25 mouse cellular contexts compared by ENCODE assay signal in the genomic region with DNA sequence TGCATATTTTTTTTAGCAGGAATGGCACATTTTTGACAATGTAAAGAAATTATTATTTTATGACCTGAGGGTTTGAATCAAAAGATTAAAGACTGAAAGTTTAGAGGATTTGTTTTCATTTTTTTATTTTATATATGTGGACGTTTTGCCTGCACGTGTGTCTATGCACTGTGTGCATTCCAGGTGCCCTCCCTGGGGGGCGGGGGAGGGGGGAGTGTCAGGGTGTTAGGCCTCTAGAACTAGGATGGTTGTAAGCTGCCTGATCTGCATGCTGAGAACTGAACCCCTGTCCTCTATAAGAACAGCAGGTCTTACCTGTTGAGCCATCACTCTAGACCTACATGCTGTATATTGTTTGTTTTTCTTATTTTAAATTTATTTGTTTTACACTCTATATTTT. TPM values are rescaled to one million over a fixed set of nuclear protein-coding genes. Genes with fewer than 3 reads are reported as not detected.
A peak's percentile ranks its signal among the peaks of the same experiment; 100 is the strongest.
DNase-seq lines count a peak whose midpoint lies in the region; ATAC-seq and TF ChIP-seq lines count a peak whose summit lies in the region.
"Had no signal": no experiment of that assay in that cellular context is flagged by ENCODE, and none has a peak within 500 bp of the region (broad histone marks: within the 10 kb centered on the region; RNA-seq: fewer than 3 reads in every experiment).

No protein-coding gene starts in this region.

- dilution Hi-C loops in CH12.LX (cut with MboI; ENCODE audit: extremely low pct_ligation_motif_present, extremely low pct_unique_long_range_greater_than_20kb, low sequenced_read_pairs): no loop called here

- no peak for ATAC-seq in heart, embryonic 12.5 days (ENCODE audit: insufficient number of reproducible peaks, low FRiP score)
- ATAC-seq in heart, embryonic 11.5 days (replicated peaks; ENCODE audit: insufficient number of reproducible peaks, low FRiP score, low TSS enrichment): no peak
- ATAC-seq: activated CD4-positive, CD25-positive, alpha-beta regulatory T cell, adult 4 months; CD4-positive, CD25-positive, alpha-beta regulatory T cell, adult 4 months; Patski had no signal

- WGBS in heart, embryonic 12.5 days: 82% methylated on average over 3 of the region's 3 CpGs
- 73% methylated on average over 3 of the region's 3 CpGs for WGBS in heart, embryonic 11.5 days (ENCODE audit: insufficient replicate concordance)
- WGBS in forebrain, embryonic 10.5 days: 87% methylated on average over 3 of the region's 3 CpGs

- H3K4me2 ChIP-seq in heart, embryonic 12.5 days: no peak overlapping the region
- no peak overlapping the region for H3K4me2 ChIP-seq in heart, embryonic 11.5 days
- no peak overlapping the region for H3K4me2 ChIP-seq in CH12.LX (ENCODE audit: insufficient read depth, low read depth, poor library complexity, severe bottlenecking)

- H3K9ac ChIP-seq in heart, embryonic 12.5 days: no peak overlapping the region
- no peak overlapping the region for H3K9ac ChIP-seq in heart, embryonic 11.5 days (ENCODE audit: low read depth, low read length)
- H3K9ac ChIP-seq in CH12.LX (ENCODE audit: insufficient read depth, low read depth) (no peak overlapping the region), ES-Bruce4 (ENCODE audit: low read depth, poor library complexity, severe bottlenecking) (0 out of 2 replicates have a peak overlapping the region, but pooled peaks have one; percentile 32)

- H3K9me3 ChIP-seq in heart, embryonic 12.5 days (replicated peaks): no peaks in the 10 kb centered on the region
- H3K9me3 ChIP-seq in heart, embryonic 11.5 days (replicated peaks; ENCODE audit: control insufficient read depth, low read length): no peaks in the 10 kb centered on the region
- H3K9me3 ChIP-seq in CH12.LX (replicated peaks; ENCODE audit: low read length) (no peaks in the 10 kb centered on the region), ES-Bruce4 (replicated peaks; ENCODE audit: control insufficient read depth, insufficient read depth, low read length, poor library complexity, severe bottlenecking) (no peaks in the 10 kb centered on the region)
- no peaks in the 10 kb centered on the region for H3K9me3 ChIP-seq in forebrain, embryonic 10.5 days
- H3K9me3 ChIP-seq: G1E had no signal

- no peak overlapping the region for H3K27ac ChIP-seq in heart, embryonic 12.5 days (ENCODE audit: poor library complexity, severe bottlenecking)
- H3K27ac ChIP-seq in heart, embryonic 11.5 days (ENCODE audit: low read depth, low read length): 0 out of 2 replicates have a peak overlapping the region, but pooled peaks have one; percentile 10
- H3K27ac ChIP-seq in CH12.LX (ENCODE audit: insufficient read depth, low read depth) (no peak overlapping the region), ES-Bruce4 (ENCODE audit: insufficient read depth, low read length) (0 out of 2 replicates have a peak overlapping the region, but pooled peaks have one; percentile 27)
- no peak overlapping the region for H3K27ac ChIP-seq in forebrain, embryonic 10.5 days

- no peak for TF ChIP-seq CTCF in CH12.LX (conservative IDR thresholded peaks at IDR 0.05 in 1 of 2, IDR thresholded peaks at IDR 0.05 in 1 of 2; ENCODE audit: low read depth in 2 of 2, low read length in 2 of 2)
- TF ChIP-seq CTCF in ES-Bruce4 (IDR thresholded peaks at IDR 0.05; ENCODE audit: low read depth, low read length): no peak

- in situ Hi-C loops in CH12.LX (cut with MboI; ENCODE audit: low pct_ligation_motif_present, low pct_unique_long_range_greater_than_20kb, low sequenced_read_pairs): no loop called here

- H3K4me1 ChIP-seq in heart, embryonic 12.5 days (replicated peaks): peaks cover 11% of the 10 kb centered on the region
- H3K4me1 ChIP-seq in heart, embryonic 11.5 days (ENCODE audit: control insufficient read depth, insufficient read depth, low read length): peaks cover 6% of the 10 kb centered on the region
- peaks cover 7 to 38% of the 10 kb centered on the region in 2 experiments; a peak in 3 of 4 replicates for H3K4me1 ChIP-seq in CH12.LX (ENCODE audit: control insufficient read depth in 1 of 2, insufficient read depth in 2 of 2)
- peaks cover 2% of the 10 kb centered on the region for H3K4me1 ChIP-seq in ES-Bruce4 (ENCODE audit: control insufficient read depth, insufficient read depth, low read length)
- peaks cover 37% of the 10 kb centered on the region for H3K4me1 ChIP-seq in forebrain, embryonic 10.5 days

- H3K36me3 ChIP-seq in heart, embryonic 12.5 days: peaks cover 7% of the 10 kb centered on the region
- H3K36me3 ChIP-seq in heart, embryonic 11.5 days (ENCODE audit: control insufficient read depth, insufficient read depth, low read length): peaks cover 5% of the 10 kb centered on the region; the same call in 1 of the 2 replicates
- H3K36me3 ChIP-seq in CH12.LX (replicated peaks in 1 of 2; ENCODE audit: control insufficient read depth in 1 of 2, insufficient read depth in 1 of 2, low read length in 1 of 2): peaks cover 9 to 12% of the 10 kb centered on the region in 2 experiments
- H3K36me3 ChIP-seq in ES-Bruce4 (ENCODE audit: control insufficient read depth, insufficient read depth, low read length, poor library complexity, severe bottlenecking): peaks cover 15% of the 10 kb centered on the region
- H3K36me3 ChIP-seq in forebrain, embryonic 10.5 days (replicated peaks): peaks cover 14% of the 10 kb centered on the region

- peaks cover 16% of the 10 kb centered on the region for H3K79me2 ChIP-seq in CH12.LX (replicated peaks; ENCODE audit: control insufficient read depth, extremely low read depth, insufficient read depth, poor library complexity, severe bottlenecking)

- TF ChIP-seq POLR2A in CH12.LX (IDR thresholded peaks at IDR 0.05; ENCODE audit: low read depth, low read length) (no peak), ES-Bruce4 (IDR thresholded peaks at IDR 0.05; ENCODE audit: insufficient read depth, low read length) (no peak)

- no peaks in the 10 kb centered on the region for H3K27me3 ChIP-seq in heart, embryonic 12.5 days (replicated peaks)
- H3K27me3 ChIP-seq in heart, embryonic 11.5 days (ENCODE audit: control insufficient read depth, insufficient read depth, low read length): no peaks in the 10 kb centered on the region
- H3K27me3 ChIP-seq in CH12.LX (replicated peaks) (no peaks in the 10 kb centered on the region), ES-Bruce4 (ENCODE audit: control insufficient read depth, insufficient read depth, low read length, poor library complexity, severe bottlenecking) (no peaks in the 10 kb centered on the region)
- no peaks in the 10 kb centered on the region for H3K27me3 ChIP-seq in forebrain, embryonic 10.5 days (ENCODE audit: poor library complexity, severe bottlenecking)
- H3K27me3 ChIP-seq: Patski had no signal

- peak; percentile 61 for DNase-seq in heart, adult 11 months
- DNase-seq in heart, adult 8-10 months (ENCODE audit: low spot score): no peak
- DNase-seq in CH12.LX (ENCODE audit: extremely low read depth): no peak
- DNase-seq in forebrain, embryonic 10.5 days (ENCODE audit: extremely low spot score, low spot score): no peak
- no peak for DNase-seq in adrenal gland, postnatal 10 days
- DNase-seq: adrenal gland, adult 2 months; adrenal gland, adult 8-10 months; adrenal gland, postnatal 14 days; adrenal gland, postnatal 25 days; adrenal gland, postnatal 36 days; B cell, adult 2 months; cerebellum, adult 11 months; cerebellum, adult 11-12 months; cerebellum, adult 18-20 months; cerebellum, adult 2 months; cerebellum, adult 8-10 months had no signal

- no peak for TF ChIP-seq RAD21 in CH12.LX (IDR thresholded peaks at IDR 0.05; ENCODE audit: low read depth, low read length)

- TF ChIP-seq EP300 in CH12.LX (IDR thresholded peaks at IDR 0.05; ENCODE audit: low read length) (no peak), ES-Bruce4 (IDR thresholded peaks at IDR 0.05; ENCODE audit: insufficient read depth, low read depth, low read length) (no peak)

- no peak overlapping the region for H3K4me3 ChIP-seq in heart, embryonic 12.5 days
- no peak overlapping the region for H3K4me3 ChIP-seq in heart, embryonic 11.5 days (ENCODE audit: low read depth, low read length)
- H3K4me3 ChIP-seq in CH12.LX (replicated peaks in 1 of 3; ENCODE audit: low read depth in 2 of 3, low read length in 2 of 3, poor library complexity in 1 of 3): no peak overlapping the region
- no peak overlapping the region for H3K4me3 ChIP-seq in ES-Bruce4 (ENCODE audit: low read depth, low read length)
- H3K4me3 ChIP-seq in forebrain, embryonic 10.5 days: no peak overlapping the region

RNA-seq across cellular contexts. Expression of gene Eef1a1, which starts 4.3 kb away (rescaled TPM):
- polyA plus RNA-seq in heart, embryonic 12.5 days (2016; fragmentation: Nextera tagmentation; extraction: Ambion mirVana): 2,772 and 2,882 TPM in 2 replicates
- polyA plus RNA-seq in heart, embryonic 11.5 days (2014; fragmentation: Nextera tagmentation; extraction: Ambion mirVana): 3,731 and 3,838 TPM in 2 replicates
- 100 to 1,000 TPM; 830 to 950 (median 884) TPM for total RNA-seq in heart, adult 8-10 months (2022)
- total RNA-seq in CH12.LX (2012; rRNA removed): 14,448 and 18,409 TPM in 2 replicates
- total RNA-seq in CH12.LX (2014; rRNA removed): 21,026 and 21,314 TPM in 2 replicates
- polyA plus RNA-seq in CH12.LX (2012; ENCODE audit: insufficient read length, low read depth): 11,979 and 12,362 TPM in 2 replicates
- 19,892 and 21,149 TPM in 2 replicates for polyA plus RNA-seq in ES-Bruce4 (2011; ENCODE audit: insufficient read depth, insufficient read length, low read depth, missing spikeins)
- polyA plus RNA-seq in forebrain, embryonic 10.5 days (2016; fragmentation: Nextera tagmentation; extraction: Ambion mirVana): 3,994 and 4,016 TPM in 2 replicates
- total RNA-seq in adrenal gland, postnatal 10 days (2021): 1,000 to 10,000 TPM; 6,172 to 6,732 TPM

RNA-seq across cellular contexts. Expression of gene Gm17324, which starts 36.1 kb away (rescaled TPM):
- 0.65 and 0.99 TPM in 2 replicates for polyA plus RNA-seq in heart, embryonic 12.5 days (2016; fragmentation: Nextera tagmentation; extraction: Ambion mirVana)
- 0.46 TPM in 1 of 2 replicates, not detected in the other for polyA plus RNA-seq in heart, embryonic 11.5 days (2014; fragmentation: Nextera tagmentation; extraction: Ambion mirVana)
- total RNA-seq in heart, adult 8-10 months (2022): not detected
- 0.46 and 0.55 TPM in 2 replicates for total RNA-seq in CH12.LX (2012; rRNA removed)
- not detected in 2 replicates for total RNA-seq in CH12.LX (2014; rRNA removed)
- not detected in 2 replicates for polyA plus RNA-seq in CH12.LX (2012; ENCODE audit: insufficient read length, low read depth)
- not detected in 2 replicates for polyA plus RNA-seq in ES-Bruce4 (2011; ENCODE audit: insufficient read depth, insufficient read length, low read depth, missing spikeins)
- 0.58 and 0.88 TPM in 2 replicates for polyA plus RNA-seq in forebrain, embryonic 10.5 days (2016; fragmentation: Nextera tagmentation; extraction: Ambion mirVana)
- under 1 TPM in 1 of 2 experiments, not detected in 1; 0.60 TPM for total RNA-seq in adrenal gland, postnatal 10 days (2021)
- total RNA-seq: adrenal gland, adult 18-20 months; adrenal gland, adult 2 months; adrenal gland, postnatal 14 days; adrenal gland, postnatal 25 days; G1E had no signal
- polyA plus RNA-seq: activated CD4-positive, CD25-positive, alpha-beta regulatory T cell, adult 4 months; C2C12; Patski had no signal

RNA-seq across cellular contexts. Expression of gene Mto1, which starts 36.7 kb away (rescaled TPM):
- 26.8 and 28.8 TPM in 2 replicates for polyA plus RNA-seq in heart, embryonic 12.5 days (2016; fragmentation: Nextera tagmentation; extraction: Ambion mirVana)
- polyA plus RNA-seq in heart, embryonic 11.5 days (2014; fragmentation: Nextera tagmentation; extraction: Ambion mirVana): 27.6 and 28.2 TPM in 2 replicates
- 10 to 100 TPM; 23.6 to 29.9 (median 27.6) TPM for total RNA-seq in heart, adult 8-10 months (2022)
- total RNA-seq in CH12.LX (2012; rRNA removed): 21.5 and 22.9 TPM in 2 replicates
- 21.5 and 22.5 TPM in 2 replicates for total RNA-seq in CH12.LX (2014; rRNA removed)
- polyA plus RNA-seq in CH12.LX (2012; ENCODE audit: insufficient read length, low read depth): 13.8 and 14.2 TPM in 2 replicates
- polyA plus RNA-seq in ES-Bruce4 (2011; ENCODE audit: insufficient read depth, insufficient read length, low read depth, missing spikeins): 23.1 and 26.2 TPM in 2 replicates
- polyA plus RNA-seq in forebrain, embryonic 10.5 days (2016; fragmentation: Nextera tagmentation; extraction: Ambion mirVana): 23.5 and 26.1 TPM in 2 replicates
- 10 to 100 TPM; 23.6 to 29.8 TPM for total RNA-seq in adrenal gland, postnatal 10 days (2021)

RNA-seq across cellular contexts. Expression of gene Cgas, which starts 41.6 kb away (rescaled TPM):
- polyA plus RNA-seq in heart, embryonic 12.5 days (2016; fragmentation: Nextera tagmentation; extraction: Ambion mirVana): 0.68 and 0.82 TPM in 2 replicates
- 0.44 and 0.72 TPM in 2 replicates for polyA plus RNA-seq in heart, embryonic 11.5 days (2014; fragmentation: Nextera tagmentation; extraction: Ambion mirVana)
- total RNA-seq in heart, adult 8-10 months (2022): under 1 TPM; 0.16 to 0.44 (median 0.28) TPM
- total RNA-seq in CH12.LX (2012; rRNA removed) (not detected in 2 replicates), CH12.LX (2014; rRNA removed) (not detected in 2 replicates)
- polyA plus RNA-seq in CH12.LX (2012; ENCODE audit: insufficient read length, low read depth) (not detected in 2 replicates), ES-Bruce4 (2011; ENCODE audit: insufficient read depth, insufficient read length, low read depth, missing spikeins) (1.1 and 1.2 TPM in 2 replicates)
- 0.27 and 0.32 TPM in 2 replicates for polyA plus RNA-seq in forebrain, embryonic 10.5 days (2016; fragmentation: Nextera tagmentation; extraction: Ambion mirVana)
- total RNA-seq in adrenal gland, postnatal 10 days (2021): 1 to 10 TPM; 1.3 to 1.8 TPM

Comparison
In these comparisons a context has a peak if more than half of its experiments do, and no peak if none do; other contexts are left out.
1. H3K27ac ChIP-seq: peak in heart, embryonic 11.5 days (single experiment) and ES-Bruce4 (single experiment); none in heart, embryonic 12.5 days (single experiment), CH12.LX (single experiment) and forebrain, embryonic 10.5 days (single experiment).